ENCODE assay signal across 1 mouse cellular context in genomic region chr2:84936474-84937429, GRCm38 (mm10).
TF ChIP-seq lines count a peak whose summit lies in the region.

TSS of gene Slc43a3 (plus strand) at chr2:84936579.

TF ChIP-seq in MEL, 35 proteins besides CTCF, POLR2A, EP300 and RAD21 (continued from another document):
- peak; percentile 68; the same call in 1 of the 2 replicates for TF ChIP-seq MAX (IDR thresholded peaks at IDR 0.05; ENCODE audit: low read length)
- TF ChIP-seq TBP (IDR thresholded peaks at IDR 0.05; ENCODE audit: low read depth, low read length), result peak; percentile 34; the same call in 1 of the 2 replicates
- no peak for TF ChIP-seq USF2 (IDR thresholded peaks at IDR 0.05; ENCODE audit: borderline replicate concordance in 1 of 2, insufficient read depth in 1 of 2, low read depth in 1 of 2, low read length in 2 of 2)
